Mouse (Mus musculus) cortical plate, adult 2 months (tissue): ENCODE results near the gene Cubn. TPM values are rescaled to one million over a fixed set of nuclear protein-coding genes. Genes with fewer than 3 reads are reported as not detected.

Experiments used
- H3K27ac ChIP-seq: fragments of 200-500 bp; 2 replicates; pipeline ENCODE4 v1.5.1; 2012; ENCODE audit warnings: low read length, control low read depth, inconsistent platforms; ENCODE audit not compliant: insufficient read depth
- H3K4me1 ChIP-seq: fragments of 200-500 bp; 2 replicates; pipeline ENCODE4 v1.6.1; 2011; ENCODE audit warnings: low read length; ENCODE audit not compliant: control insufficient read depth, insufficient read depth
- H3K4me3 ChIP-seq: fragments of 200-500 bp; 2 replicates; pipeline ENCODE4 v1.5.1; 2011; ENCODE audit warnings: mild to moderate bottlenecking, low read length, control low read depth; ENCODE audit not compliant: insufficient read depth
- CTCF ChIP-seq: fragments of 200-500 bp; IDR thresholded peaks from 2 replicates; pipeline ENCODE4 v1.5.1; 2011; ENCODE audit warnings: mild to moderate bottlenecking, control low read depth, low read length; ENCODE audit not compliant: insufficient read depth; ENCODE audit errors: extremely low read depth
- POLR2A ChIP-seq: fragments of 200-500 bp; IDR thresholded peaks from 2 replicates; pipeline ENCODE4 v1.6.1; 2011; ENCODE audit warnings: mild to moderate bottlenecking, low read length, control low read depth; ENCODE audit not compliant: insufficient read depth; ENCODE audit errors: extremely low read depth
- polyA plus RNA-seq: library from polyadenylated mRNA; depleted of rRNA; stranded (reverse); fragments of >200 nt; gene quantifications from 2 replicates; pipeline ENCODE4 v1.2.3, GENCODE M21; 2012

Gene Cubn
- polyA plus RNA-seq, 1 experiment = 0.10 TPM

DNA sequence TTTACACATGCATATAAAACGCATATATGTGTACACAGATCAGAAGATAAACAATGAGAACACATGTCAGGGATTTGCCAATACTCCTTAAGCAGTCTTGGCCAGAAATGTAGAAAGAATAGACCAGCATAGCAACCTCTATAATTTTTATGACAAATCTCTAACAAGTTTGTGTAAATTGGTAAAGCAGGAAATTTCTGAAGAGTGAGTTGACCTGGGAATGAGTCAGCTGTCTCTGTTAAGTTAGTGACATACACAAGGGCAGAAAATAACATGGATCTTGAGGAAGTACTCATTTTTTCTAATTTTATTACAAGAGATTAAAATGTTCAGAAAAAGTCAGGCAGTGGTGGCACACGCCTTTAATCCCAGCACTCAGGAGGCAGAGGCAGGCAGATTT, 34.6 kb upstream of the Cubn start:
- Histone ChIP-seq H3K4me3 (no peak overlapping the region), H3K4me1 (peaks cover 2% of the 10 kb centered on the region; the same call in 1 of the 2 replicates), H3K27ac (no peak overlapping the region)
- TF ChIP-seq CTCF (no peak), POLR2A (no peak)

DNA sequence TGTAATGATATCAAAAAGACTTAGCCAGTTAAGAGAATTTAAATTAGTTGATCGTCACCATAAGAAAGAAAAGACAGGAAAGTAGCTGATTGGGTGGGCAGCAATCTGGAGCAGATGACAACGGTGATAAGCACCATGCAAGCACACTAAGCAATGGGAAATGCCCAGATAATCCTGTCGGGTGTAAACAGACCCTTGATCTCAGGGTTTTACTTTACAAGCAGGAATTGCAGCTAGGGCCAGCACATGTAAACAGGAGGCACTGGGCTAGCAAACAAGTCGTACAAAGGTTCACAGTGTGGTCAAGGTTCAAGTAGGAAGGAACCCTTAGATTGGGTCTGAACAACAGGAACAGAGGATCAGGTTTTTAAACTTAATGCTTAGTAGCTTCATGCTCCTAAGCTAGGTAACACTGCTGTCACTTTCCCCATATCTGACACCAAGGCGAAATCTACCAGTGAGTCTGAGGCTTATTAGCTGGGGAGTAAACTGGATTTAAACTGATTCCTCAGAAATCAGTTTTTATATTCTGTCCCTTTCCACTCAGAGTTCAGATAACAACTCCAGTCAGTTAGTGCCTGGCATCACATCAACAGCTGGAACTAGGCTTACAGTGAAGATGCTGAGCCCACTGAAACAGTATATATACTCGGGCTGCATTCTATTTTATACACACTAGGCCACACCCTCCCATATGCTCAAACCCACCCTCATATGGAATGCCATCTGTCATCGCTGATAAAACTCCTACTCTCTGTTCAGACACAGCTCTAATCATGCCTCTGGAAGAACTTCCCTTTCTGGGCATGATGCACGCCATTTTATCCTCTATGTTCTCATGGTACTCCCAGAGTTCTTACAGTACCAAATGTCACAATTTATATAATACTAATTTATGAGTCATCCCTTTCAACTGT, 32.2 kb upstream of the Cubn start:
- no peak overlapping the region for H3K4me3 ChIP-seq
- no peak for TF ChIP-seq CTCF
- no peak for TF ChIP-seq POLR2A
- H3K4me1 ChIP-seq = peaks cover 2% of the 10 kb centered on the region; the same call in 1 of the 2 replicates
- no peak overlapping the region for H3K27ac ChIP-seq

DNA sequence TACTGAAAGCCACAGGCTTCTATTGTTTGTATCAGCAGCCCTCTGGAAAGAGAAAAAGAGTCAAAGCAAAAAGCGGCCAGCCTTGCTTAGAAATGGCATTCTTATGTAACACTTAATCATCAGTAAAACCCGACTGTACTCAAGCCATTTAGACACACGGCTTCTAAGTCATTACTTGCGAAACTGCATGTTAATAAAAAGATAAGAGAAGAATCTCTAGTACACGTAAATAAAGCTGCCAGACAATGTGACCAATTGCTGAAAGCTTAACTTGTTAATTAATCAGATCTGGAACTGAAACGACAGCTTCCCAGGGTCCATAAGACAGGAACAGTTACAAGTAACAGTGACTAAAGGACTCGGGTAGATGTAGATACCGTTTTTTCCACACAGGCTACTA, 30.5 kb upstream of the Cubn start:
- Histone ChIP-seq H3K27ac (no peak overlapping the region), H3K4me3 (no peak overlapping the region), H3K4me1 (no peaks in the 10 kb centered on the region)
- TF ChIP-seq CTCF (no peak), POLR2A (no peak)

DNA sequence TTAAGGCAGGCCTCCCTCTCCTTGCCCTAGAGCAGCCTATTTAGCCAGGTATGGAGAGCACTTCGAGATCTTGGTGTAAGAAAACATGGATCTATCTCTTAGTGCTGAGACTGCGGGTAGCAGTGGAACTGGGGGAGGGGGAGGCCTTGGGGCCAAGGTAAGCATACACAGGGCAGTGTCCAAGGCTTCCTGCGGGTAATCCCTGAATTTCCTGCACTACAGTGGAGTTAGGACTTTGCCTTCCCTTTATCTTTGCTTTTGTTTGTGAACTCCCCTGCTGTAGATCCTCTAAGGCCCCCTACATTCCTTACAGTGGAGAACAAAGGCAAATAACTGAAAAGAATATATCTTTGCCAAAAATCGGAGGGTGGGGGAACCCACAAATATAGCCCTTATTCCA, 23.3 kb upstream of the Cubn start:
- TF ChIP-seq CTCF (no peak), POLR2A (no peak)

DNA sequence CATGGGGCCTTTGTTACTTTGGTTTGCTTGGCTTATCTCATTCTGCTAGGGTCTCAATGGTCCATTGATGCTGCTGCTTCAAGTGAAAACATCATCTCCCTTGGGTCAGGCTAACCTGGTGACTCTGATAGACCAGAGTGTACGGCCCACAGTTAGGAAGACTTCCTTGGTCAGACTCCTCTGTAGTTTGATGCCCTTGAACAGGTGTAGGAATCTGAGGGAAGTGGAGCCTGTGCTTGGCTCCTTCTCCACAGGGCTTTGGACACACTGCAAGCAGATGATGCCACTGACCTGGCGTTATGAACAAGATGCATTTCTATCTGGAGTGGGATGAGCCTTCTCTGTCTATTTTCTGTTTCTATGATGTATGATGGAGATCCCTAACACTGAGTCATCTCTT, 11.1 kb upstream of the Cubn start:
- Histone ChIP-seq H3K27ac (no peak overlapping the region), H3K4me1 (no peaks in the 10 kb centered on the region; the same call in 1 of the 2 replicates), H3K4me3 (no peak overlapping the region)
- no peak for TF ChIP-seq CTCF

More for the DNA sequence above, 23.3 kb upstream of the Cubn start:
- H3K4me1 ChIP-seq = no peaks in the 10 kb centered on the region
- no peak overlapping the region for H3K27ac ChIP-seq
- no peak overlapping the region for H3K4me3 ChIP-seq

DNA sequence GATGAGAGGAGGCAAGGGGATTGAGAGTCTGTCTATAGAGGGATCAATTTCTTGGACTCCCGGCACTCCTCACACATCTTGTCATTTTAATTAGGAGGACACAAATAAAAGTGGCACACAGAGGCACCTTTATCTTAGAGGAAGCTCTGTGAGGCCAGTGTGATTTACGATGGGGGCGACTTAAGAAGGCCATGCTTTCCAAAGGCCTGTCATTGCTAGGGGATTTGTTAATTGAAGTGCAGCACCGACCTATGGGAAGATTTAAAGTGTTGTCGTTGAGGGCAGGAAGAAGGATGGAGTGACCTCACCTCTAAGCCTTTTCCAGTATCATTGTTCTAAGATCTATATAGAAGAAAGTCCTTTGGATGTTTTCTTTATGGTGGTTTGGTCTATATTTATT, 9.9 kb upstream of the Cubn start:
- TF ChIP-seq POLR2A (no peak), CTCF (no peak)
- Histone ChIP-seq H3K27ac (no peak overlapping the region), H3K4me3 (no peak overlapping the region), H3K4me1 (no peaks in the 10 kb centered on the region; the same call in 1 of the 2 replicates)

DNA sequence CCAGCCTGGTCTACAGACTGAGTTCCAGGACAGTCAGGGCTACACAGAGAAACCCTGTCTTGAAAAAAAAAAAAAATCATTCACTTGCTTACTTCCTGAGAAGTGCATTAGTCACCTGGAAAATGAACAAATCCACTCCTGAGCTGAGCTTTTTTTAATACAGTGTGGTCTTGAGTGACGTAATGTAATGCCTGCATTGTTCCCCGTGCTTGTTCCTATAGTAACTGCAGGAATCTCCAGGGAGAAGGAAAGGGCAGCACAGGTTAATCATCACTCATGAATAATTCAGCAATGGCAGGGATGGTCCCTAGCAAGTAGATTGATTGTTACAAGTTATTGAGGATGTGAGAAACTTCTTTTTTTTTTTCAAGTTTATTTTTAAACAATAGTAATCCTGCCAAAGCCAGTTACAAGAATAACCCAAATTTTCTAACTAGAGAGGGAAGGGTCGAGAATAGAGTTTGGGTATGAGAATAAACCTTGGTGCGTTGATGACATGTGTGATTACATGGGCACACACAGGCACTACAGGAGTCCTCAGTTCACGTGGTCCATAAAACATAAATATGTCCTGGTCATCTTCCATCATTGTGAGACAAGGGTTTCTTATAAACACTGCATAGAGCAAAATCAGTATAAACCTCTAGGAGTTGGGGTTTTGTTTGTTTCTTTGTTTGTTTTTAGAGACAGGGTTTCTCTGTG, 8.8 kb upstream of the Cubn start:
- Histone ChIP-seq H3K4me1 (no peaks in the 10 kb centered on the region; the same call in 1 of the 2 replicates), H3K4me3 (no peak overlapping the region), H3K27ac (no peak overlapping the region)
- no peak for TF ChIP-seq CTCF
- no peak for TF ChIP-seq POLR2A

DNA sequence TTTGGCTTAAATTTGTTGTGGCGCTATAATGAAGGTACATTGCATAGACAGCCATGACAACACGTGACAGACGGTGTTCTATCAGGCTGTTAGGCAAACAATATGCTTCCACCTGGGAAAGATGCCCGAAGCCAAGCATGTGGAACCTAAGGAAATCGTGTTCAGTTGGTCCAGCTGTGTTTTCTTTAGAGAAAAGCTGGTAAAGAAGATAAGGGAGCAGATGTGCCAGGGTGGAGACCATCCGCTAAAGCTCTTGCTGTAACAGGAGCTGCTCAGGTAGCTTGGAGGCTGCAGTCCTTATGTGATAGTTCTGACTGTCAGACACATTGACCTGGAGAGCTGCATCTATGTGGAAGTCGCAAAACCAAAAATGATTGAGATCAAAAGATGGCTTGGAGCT, 7.6 kb upstream of the Cubn start:
- H3K4me1 ChIP-seq = no peaks in the 10 kb centered on the region; the same call in 1 of the 2 replicates
- no peak overlapping the region for H3K4me3 ChIP-seq
- TF ChIP-seq CTCF (no peak), POLR2A (no peak)
- H3K27ac ChIP-seq = no peak overlapping the region

DNA sequence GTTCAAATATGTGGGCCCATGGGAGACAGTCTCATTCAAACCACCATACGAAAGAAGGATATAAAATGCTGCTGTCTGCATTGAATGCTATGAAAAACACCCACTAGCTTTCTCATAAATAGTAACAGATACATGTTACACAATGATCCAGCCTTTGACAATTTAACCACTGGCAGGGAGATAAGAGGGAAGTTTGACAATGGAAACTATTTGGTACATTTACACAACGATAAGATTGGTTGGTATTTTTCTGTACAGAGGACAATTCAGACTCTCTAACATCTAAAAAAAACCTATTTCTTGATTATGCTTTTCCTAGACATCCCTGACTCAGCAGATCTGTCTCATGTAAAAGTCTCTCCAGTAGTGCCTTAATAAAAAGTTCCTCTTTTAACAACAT, 4.5 kb upstream of the Cubn start:
- Histone ChIP-seq H3K4me3 (no peak overlapping the region), H3K27ac (no peak overlapping the region), H3K4me1 (no peaks in the 10 kb centered on the region; the same call in 1 of the 2 replicates)
- TF ChIP-seq POLR2A = no peak
- TF ChIP-seq CTCF = no peak
